In the genomic region with DNA sequence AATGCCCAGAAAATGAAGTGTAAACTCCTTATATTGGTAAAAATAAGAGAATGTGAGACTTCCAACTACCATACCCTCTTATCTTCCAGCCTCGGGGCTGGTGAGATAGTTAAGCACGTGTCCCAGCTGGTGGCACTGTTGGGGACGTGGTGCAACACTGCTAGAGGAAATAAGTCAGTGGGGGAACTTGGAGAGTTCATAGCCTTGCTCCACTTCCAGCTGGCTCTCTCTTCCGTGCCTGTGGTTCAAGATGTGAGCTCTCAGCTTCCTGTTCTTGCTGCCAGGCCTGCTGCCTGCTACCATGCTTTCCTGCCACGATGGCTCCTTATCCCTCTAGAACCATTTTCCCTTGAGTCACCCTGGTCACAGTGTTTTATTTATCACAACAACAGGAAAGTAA, we compare ENCODE assay signal across 8 mouse cellular contexts. TPM values are rescaled to one million over a fixed set of nuclear protein-coding genes. Genes with fewer than 3 reads are reported as not detected.
DNase-seq lines count a peak whose midpoint lies in the region; ATAC-seq and TF ChIP-seq lines count a peak whose summit lies in the region.

No protein-coding gene starts in this region.

- 51% methylated on average over 5 of the region's 5 CpGs for WGBS in kidney, embryonic 14.5 days
- 2% methylated on average over 5 of the region's 5 CpGs for WGBS in heart, adult 2 months
- 6% methylated on average over 5 of the region's 5 CpGs for WGBS in liver, embryonic 12.5 days (ENCODE audit: insufficient replicate concordance)

- H3K4me2 ChIP-seq in kidney, embryonic 14.5 days (replicated peaks; ENCODE audit: low read depth, low read length): no peak overlapping the region
- peak overlapping the region; percentile 48 for H3K4me2 ChIP-seq in liver, embryonic 12.5 days

- H3K27me3 ChIP-seq in kidney, embryonic 14.5 days (ENCODE audit: control insufficient read depth, insufficient read depth, low read length): no peaks in the 10 kb centered on the region
- H3K27me3 ChIP-seq in heart, adult 2 months (ENCODE audit: control insufficient read depth, insufficient read depth, low read length): no peaks in the 10 kb centered on the region
- H3K27me3 ChIP-seq in liver, embryonic 12.5 days (replicated peaks): no peaks in the 10 kb centered on the region
- H3K27me3 ChIP-seq in splenic B cell, adult 2 months (ENCODE audit: control insufficient read depth, insufficient read depth, low read length, poor library complexity, severe bottlenecking): no peaks in the 10 kb centered on the region

- H3K36me3 ChIP-seq in kidney, embryonic 14.5 days (ENCODE audit: control insufficient read depth, insufficient read depth, low read length): no peaks in the 10 kb centered on the region
- H3K36me3 ChIP-seq in heart, adult 2 months (ENCODE audit: control insufficient read depth, insufficient read depth, low read length): peaks cover 17% of the 10 kb centered on the region
- H3K36me3 ChIP-seq in liver, embryonic 12.5 days: peaks cover 6% of the 10 kb centered on the region
- peaks cover 2% of the 10 kb centered on the region; the same call in 1 of the 2 replicates for H3K36me3 ChIP-seq in splenic B cell, adult 2 months (ENCODE audit: control insufficient read depth, insufficient read depth, low read length, poor library complexity, severe bottlenecking)

- peak; percentile 60; the same call in 1 of the 2 replicates for TF ChIP-seq EP300 in heart, adult 2 months (IDR thresholded peaks at IDR 0.05; ENCODE audit: insufficient read depth, low read depth, low read length)

- no peak overlapping the region for H3K9ac ChIP-seq in kidney, embryonic 14.5 days (ENCODE audit: low read depth, low read length)
- no peak overlapping the region for H3K9ac ChIP-seq in heart, adult 2 months (ENCODE audit: low read depth, low read length)
- peak overlapping the region; percentile 60; the same call in 1 of the 2 replicates for H3K9ac ChIP-seq in liver, embryonic 12.5 days

- H3K9me3 ChIP-seq in kidney, embryonic 14.5 days (ENCODE audit: control insufficient read depth, low read length): no peaks in the 10 kb centered on the region
- no peaks in the 10 kb centered on the region for H3K9me3 ChIP-seq in liver, embryonic 12.5 days (replicated peaks)

- H3K4me1 ChIP-seq in kidney, embryonic 14.5 days (ENCODE audit: control insufficient read depth, insufficient read depth, low read length): peaks cover 13% of the 10 kb centered on the region
- peaks cover 31% of the 10 kb centered on the region for H3K4me1 ChIP-seq in heart, adult 2 months (ENCODE audit: control insufficient read depth, insufficient read depth, low read length)
- H3K4me1 ChIP-seq in liver, embryonic 12.5 days: peaks cover 91% of the 10 kb centered on the region

- peaks cover 6% of the 10 kb centered on the region for H3K79me2 ChIP-seq in heart, adult 2 months (replicated peaks; ENCODE audit: control insufficient read depth, insufficient read depth, low read length)

- intact Hi-C loops in heart, adult 2 months (cut with DNase I): no loop called here
- intact Hi-C loops in left cerebral cortex, adult 2 months (cut with DNase I): no loop called here

- no peak overlapping the region for H3K4me3 ChIP-seq in kidney, embryonic 14.5 days (ENCODE audit: low read length)
- H3K4me3 ChIP-seq in heart, adult 2 months: no peak overlapping the region
- H3K4me3 ChIP-seq in liver, embryonic 12.5 days: no peak overlapping the region
- no peak overlapping the region for H3K4me3 ChIP-seq in left cerebral cortex, adult 2 months

- no peak overlapping the region; the same call in 1 of the 2 replicates for H3K27ac ChIP-seq in kidney, embryonic 14.5 days (ENCODE audit: low read depth, low read length)
- peak overlapping the region; percentile 73 for H3K27ac ChIP-seq in heart, adult 2 months
- H3K27ac ChIP-seq in liver, embryonic 12.5 days: peak overlapping the region; percentile 83
- no peak overlapping the region for H3K27ac ChIP-seq in left cerebral cortex, adult 2 months

- no peak for TF ChIP-seq CTCF in heart, adult 2 months (IDR thresholded peaks at IDR 0.05)
- TF ChIP-seq CTCF in left cerebral cortex, adult 2 months (IDR thresholded peaks at IDR 0.05): no peak

- TF ChIP-seq POLR2A in heart, adult 2 months (IDR thresholded peaks at IDR 0.05; ENCODE audit: insufficient read depth, low read depth, low read length): no peak

- DNase-seq in kidney, adult 11 months: peak; percentile 22
- DNase-seq in adrenal gland, postnatal 14 days: peak; percentile 50
- peak; percentile 48 to 74 for DNase-seq in heart, adult 2 months
- peak; percentile 69 for DNase-seq in splenic B cell, adult 2 months (ENCODE audit: low read depth, low spot score)
- DNase-seq in right cerebral cortex, adult 18-20 months: no peak
- no peak for DNase-seq in left cerebral cortex, adult 2 months (ENCODE audit: extremely low spot score in 1 of 2, low spot score in 2 of 2)

- ATAC-seq in kidney, embryonic 14.5 days (ENCODE audit: low FRiP score, low TSS enrichment): no peak
- peak; percentile 87 for ATAC-seq in liver, embryonic 12.5 days

RNA-seq across cellular contexts. Expression of gene Rsbn1l, which starts 15.0 kb away (rescaled TPM):
- polyA plus RNA-seq in kidney, embryonic 14.5 days (2014; fragmentation: Nextera tagmentation; extraction: Ambion mirVana): 9.3 and 9.8 TPM in 2 replicates
- total RNA-seq in adrenal gland, postnatal 14 days (2021): 12.8 and 15.2 TPM in 2 replicates
- total RNA-seq in heart, adult 2 months (2021): 10 to 100 TPM; 11.5 to 15.1 TPM
- polyA plus RNA-seq in heart, adult 2 months (2012; rRNA removed): 3.7 and 8.4 TPM in 2 replicates
- 6.4 and 6.6 TPM in 2 replicates for polyA plus RNA-seq in liver, embryonic 12.5 days (2016; fragmentation: Nextera tagmentation; extraction: Ambion mirVana)
- 10 to 100 TPM; 16.8 to 17.8 TPM for total RNA-seq in left cerebral cortex, adult 2 months (2021)

RNA-seq across cellular contexts. Expression of gene Tmem60, which starts 59.2 kb away (rescaled TPM):
- polyA plus RNA-seq in kidney, embryonic 14.5 days (2014; fragmentation: Nextera tagmentation; extraction: Ambion mirVana): 48.0 and 65.9 TPM in 2 replicates
- total RNA-seq in adrenal gland, postnatal 14 days (2021): 22.7 and 23.0 TPM in 2 replicates
- 10 to 100 TPM; 20.9 to 28.3 TPM for total RNA-seq in heart, adult 2 months (2021)
- 23.3 and 31.7 TPM in 2 replicates for polyA plus RNA-seq in heart, adult 2 months (2012; rRNA removed)
- polyA plus RNA-seq in liver, embryonic 12.5 days (2016; fragmentation: Nextera tagmentation; extraction: Ambion mirVana): 38.2 and 42.6 TPM in 2 replicates
- total RNA-seq in left cerebral cortex, adult 2 months (2021): 10 to 100 TPM; 22.1 to 25.8 TPM

RNA-seq across cellular contexts. Expression of gene Phtf2, which starts 59.3 kb away (rescaled TPM):
- 8.2 and 18.9 TPM in 2 replicates for polyA plus RNA-seq in kidney, embryonic 14.5 days (2014; fragmentation: Nextera tagmentation; extraction: Ambion mirVana)
- total RNA-seq in adrenal gland, postnatal 14 days (2021): 12.5 and 13.8 TPM in 2 replicates
- 10 to 100 TPM; 61.2 to 75.2 TPM for total RNA-seq in heart, adult 2 months (2021)
- 14.3 and 35.7 TPM in 2 replicates for polyA plus RNA-seq in heart, adult 2 months (2012; rRNA removed)
- 11.6 and 11.9 TPM in 2 replicates for polyA plus RNA-seq in liver, embryonic 12.5 days (2016; fragmentation: Nextera tagmentation; extraction: Ambion mirVana)
- 10 to 100 TPM; 14.9 to 23.1 TPM for total RNA-seq in left cerebral cortex, adult 2 months (2021)

Comparison
In these comparisons a context has a peak if more than half of its experiments do, and no peak if none do; other contexts are left out.
1. DNase-seq: peak in kidney, adult 11 months (single experiment), adrenal gland, postnatal 14 days (single experiment), heart, adult 2 months (2 of 2) and splenic B cell, adult 2 months (single experiment); none in right cerebral cortex, adult 18-20 months (single experiment) and left cerebral cortex, adult 2 months (0 of 2).
2. H3K27ac ChIP-seq: peak in heart, adult 2 months (single experiment) and liver, embryonic 12.5 days (single experiment); none in kidney, embryonic 14.5 days (single experiment) and left cerebral cortex, adult 2 months (single experiment).